Mouse (Mus musculus): Measurements from ENCODE around the gene Tmem151a.

GRCm38 (mm10) chr19:5051515-5051914, 33.8 kb downstream of the Tmem151a start:
- TF ChIP-seq CTCF (IDR thresholded peaks at IDR 0.05; ENCODE audit: low read depth) (no peak), EP300 (optimal IDR thresholded peaks at IDR 0.05) (no peak)

All from stomach, postnatal 0 days (tissue).